Mouse (Mus musculus) urinary bladder, postnatal 4 days (tissue): Measurements from ENCODE around the gene 2010003K11Rik.

Experiments used
- DNase-seq, 2 experiments: peaks; one replicate each; pipeline ENCODE4 v3.0.0; 2021 to 2022; ENCODE audit warnings: low spot score in 2 of 2

2010003K11Rik gene

DNA sequence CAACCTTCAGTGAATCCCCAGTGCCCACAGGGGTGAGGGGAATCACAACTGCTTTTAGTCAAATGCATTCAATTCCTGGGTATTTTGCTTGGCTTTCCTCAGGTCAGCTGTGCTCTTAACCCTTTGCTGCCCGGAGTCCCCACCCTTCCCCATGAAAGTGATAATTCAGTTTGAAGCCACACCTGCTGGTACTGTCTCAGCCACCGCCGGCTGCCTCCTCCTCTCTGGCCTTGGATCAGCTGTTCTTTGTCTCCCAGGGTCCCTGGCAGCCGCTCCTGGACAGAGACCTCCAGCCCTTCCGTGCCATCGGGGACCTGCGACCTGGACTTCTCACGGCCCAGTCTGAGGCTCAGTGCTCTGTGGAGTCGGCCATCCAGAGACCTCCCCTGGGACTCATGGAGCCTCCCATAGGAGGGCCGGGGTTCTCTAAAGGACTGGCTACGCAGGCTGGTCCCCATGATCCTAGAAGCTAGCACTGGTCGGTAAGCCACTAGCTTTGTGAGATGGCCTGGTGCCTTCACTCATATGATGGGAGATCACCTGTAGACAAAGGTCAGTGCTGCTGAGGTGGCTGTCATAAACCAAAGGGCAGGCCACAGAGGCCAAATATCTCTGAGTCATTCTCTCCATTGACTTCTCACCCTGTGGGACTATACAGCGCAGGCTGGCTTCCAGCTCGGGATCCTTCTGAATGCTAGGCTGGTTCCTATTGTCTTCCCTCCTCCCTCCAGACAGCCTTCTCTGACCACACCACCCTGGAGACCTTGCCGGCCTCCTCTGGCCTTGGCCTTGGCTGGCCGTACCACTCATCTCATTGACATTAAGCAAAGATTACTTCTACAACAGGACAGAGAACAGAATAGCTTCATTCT lies at the start of gene 2010003K11Rik:
2010003K11Rik (minus strand) TSS at position 522 of the 872 bp plus-strand sequence.
- DNase-seq: no peak

DNA sequence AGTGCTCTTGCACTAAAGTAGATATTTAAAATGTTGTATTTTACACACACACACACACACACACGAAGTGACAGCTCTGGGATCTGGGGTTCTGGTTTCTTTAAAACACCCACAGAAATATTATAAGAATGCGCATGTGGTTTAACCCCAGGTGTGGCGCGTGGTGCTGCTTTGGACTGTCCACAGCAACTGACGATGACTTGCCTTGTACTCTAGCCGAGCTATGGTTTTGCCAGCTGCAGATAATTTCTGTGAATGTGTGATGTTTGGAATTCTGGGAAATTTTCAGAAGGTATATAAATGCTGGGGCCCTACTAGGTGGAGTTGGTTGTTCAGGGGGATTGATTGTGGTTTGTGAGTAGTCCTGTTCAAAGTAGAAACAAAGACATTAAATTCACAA lies 49.4 kb upstream of the 2010003K11Rik start:
- DNase-seq: no peak

GRCm38 (mm10) chr19:4545841-4546240 lies 47.5 kb upstream of the 2010003K11Rik start:
- DNase-seq: no peak

- DNase-seq: no peak
Observed at GRCm38 (mm10) chr19:4545091-4545490, 46.7 kb upstream of the 2010003K11Rik start.

DNA sequence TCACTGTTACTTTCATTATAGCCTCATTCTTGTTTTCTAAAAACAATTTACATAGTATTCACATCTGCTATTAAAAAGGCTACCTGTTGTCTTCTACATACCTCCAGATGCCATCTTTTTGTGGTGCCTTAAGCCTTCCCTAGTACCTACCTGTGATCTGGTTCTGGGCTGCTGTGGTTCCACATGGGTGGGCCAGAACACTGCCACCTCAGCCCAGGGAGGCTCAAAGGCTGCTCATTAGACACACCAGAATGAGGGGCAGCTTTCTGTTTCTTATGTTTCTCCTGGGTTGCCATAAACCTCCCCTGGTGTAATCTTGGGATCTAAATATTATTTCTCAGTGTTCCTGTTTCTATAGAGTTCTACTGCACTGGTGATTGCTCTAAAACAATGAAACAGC lies 43.7 kb upstream of the 2010003K11Rik start:
- no peak for DNase-seq

GRCm38 (mm10) chr19:4540992-4541391 lies 42.6 kb upstream of the 2010003K11Rik start:
- DNase-seq: no peak

DNA sequence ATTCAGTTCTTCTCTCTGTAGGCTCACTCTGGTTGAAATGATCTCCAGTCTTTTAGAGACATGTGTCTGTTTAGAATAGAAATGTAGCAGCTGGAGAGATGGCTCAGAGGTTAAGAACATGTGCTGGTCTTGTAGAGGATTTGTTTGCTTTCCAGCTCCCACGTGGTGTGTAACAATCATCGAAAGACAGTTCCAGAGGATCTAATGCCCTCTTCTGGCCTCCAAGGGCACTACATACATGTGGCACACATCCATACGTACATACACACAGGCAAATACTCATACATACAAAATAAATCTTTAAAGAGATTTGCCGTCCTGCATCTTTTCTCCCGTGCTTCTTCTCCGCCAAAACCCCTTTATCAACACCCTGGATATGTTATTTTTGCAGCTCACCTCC lies 41.9 kb upstream of the 2010003K11Rik start:
- DNase-seq: no peak

- no peak for DNase-seq
Observed at GRCm38 (mm10) chr19:4536606-4537005, 38.2 kb upstream of the 2010003K11Rik start.

DNA sequence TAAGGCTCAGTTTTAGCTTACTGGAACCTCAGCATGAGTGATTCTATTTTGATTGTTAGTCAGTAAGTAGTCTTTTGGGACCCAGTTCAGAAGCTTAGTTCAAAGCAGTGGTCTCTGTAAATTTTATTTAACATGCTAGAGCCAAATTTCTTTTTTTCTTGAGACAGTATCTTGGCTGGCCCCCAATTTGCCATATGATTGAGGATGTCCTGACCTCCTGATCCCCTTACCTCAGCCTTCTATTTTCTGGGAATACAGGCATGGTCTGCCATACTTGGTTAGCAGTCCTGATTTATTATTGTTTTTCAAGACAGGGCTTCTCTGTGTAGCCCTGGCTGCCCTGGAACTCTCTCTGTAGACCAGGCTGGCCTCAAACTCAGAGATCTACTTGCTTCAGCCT lies 37.5 kb upstream of the 2010003K11Rik start:
- DNase-seq: no peak

GRCm38 (mm10) chr19:4534646-4535045 lies 36.3 kb upstream of the 2010003K11Rik start:
- DNase-seq: no peak

DNA sequence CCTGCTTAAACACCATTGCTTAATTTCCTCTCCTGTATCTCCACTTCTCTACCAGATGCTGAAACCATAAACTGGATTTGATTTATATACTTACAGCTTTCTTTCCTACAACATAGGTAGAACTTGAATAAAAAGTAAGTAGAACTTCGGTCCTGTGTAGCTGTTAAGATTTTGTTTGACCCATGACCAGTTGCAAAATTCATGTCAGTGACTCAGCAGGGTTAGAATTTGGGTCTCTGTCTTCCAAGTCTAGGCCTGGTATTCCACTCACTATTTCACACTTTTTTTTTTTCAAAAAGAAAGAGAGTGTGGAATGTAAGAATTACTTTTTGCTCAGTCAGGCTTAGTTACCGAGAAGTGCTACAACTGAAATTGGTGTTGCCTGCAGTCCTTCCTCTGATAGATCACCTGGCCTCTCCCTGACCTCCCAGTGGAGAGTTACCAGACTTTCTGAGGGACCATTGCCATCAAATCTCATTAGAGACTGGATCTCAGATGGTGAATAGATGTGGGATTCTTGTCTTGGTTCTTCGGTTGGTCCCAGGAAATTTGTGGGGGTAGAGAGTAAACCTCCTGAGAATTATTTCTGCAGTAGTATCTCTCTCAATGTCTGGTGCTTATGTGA lies 23.2 kb upstream of the 2010003K11Rik start:
- DNase-seq: no peak

- no peak for DNase-seq
Observed at GRCm38 (mm10) chr19:4517483-4517882, 19.1 kb upstream of the 2010003K11Rik start.

- no peak for DNase-seq
Observed at GRCm38 (mm10) chr19:4516288-4516687, 17.9 kb upstream of the 2010003K11Rik start.

DNA sequence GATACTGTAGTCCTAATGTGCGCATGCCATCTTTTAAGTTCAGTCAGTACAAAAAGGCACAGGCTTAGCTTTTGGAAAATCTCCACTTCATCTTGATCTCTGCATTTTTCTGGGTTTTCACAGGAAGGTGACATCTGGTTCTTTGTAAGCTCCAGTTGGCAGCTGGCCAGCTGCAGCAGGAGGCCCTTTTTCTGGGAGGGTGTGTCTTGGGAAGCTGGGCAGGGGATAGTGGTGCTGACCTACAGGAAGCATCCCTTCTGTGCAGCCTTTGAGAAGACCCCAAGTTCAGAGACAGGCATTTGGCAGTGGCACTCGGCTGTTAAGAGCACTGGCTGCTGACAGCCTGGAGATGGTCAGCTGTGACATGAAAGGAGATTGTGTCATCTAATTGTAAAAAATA lies 17.4 kb upstream of the 2010003K11Rik start:
- no peak for DNase-seq

- no peak for DNase-seq
Observed at GRCm38 (mm10) chr19:4513236-4513858, 15.0 kb upstream of the 2010003K11Rik start.

DNA sequence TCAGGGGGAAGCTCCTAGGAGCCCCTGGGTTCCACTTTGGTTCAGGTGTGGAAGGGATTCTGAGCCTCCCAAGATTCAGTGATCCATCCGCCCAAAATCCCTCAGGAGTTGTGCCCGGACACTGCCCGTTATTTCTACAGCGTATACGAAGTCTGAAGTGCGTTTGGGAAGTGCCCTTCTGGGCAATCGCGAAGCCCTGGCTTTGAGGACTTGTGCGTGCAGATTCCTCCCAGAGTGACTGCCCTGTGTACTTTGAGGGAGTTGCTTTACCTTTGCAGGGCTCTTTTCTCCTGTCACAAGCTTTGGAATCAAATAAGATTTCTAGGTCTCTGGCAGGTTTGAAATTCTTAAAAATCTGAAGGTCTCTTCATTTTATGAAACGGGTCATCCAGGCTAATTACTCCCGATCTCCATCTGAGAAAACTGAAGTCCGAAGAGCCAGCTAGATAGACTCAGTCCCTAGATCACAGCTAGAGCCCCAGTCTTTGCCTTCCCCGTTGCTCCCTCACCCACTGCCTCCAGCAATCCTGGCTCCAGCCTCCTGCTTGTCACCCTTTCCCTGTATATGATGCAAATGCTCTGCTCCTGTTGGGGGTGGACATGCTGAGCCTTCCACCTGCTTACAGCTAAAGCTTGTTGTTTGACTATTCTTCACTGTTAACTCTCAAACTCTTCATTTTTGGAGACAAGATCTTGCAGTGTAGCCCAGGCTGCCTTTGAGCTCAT lies 12.9 kb upstream of the 2010003K11Rik start:
- DNase-seq: no peak

DNA sequence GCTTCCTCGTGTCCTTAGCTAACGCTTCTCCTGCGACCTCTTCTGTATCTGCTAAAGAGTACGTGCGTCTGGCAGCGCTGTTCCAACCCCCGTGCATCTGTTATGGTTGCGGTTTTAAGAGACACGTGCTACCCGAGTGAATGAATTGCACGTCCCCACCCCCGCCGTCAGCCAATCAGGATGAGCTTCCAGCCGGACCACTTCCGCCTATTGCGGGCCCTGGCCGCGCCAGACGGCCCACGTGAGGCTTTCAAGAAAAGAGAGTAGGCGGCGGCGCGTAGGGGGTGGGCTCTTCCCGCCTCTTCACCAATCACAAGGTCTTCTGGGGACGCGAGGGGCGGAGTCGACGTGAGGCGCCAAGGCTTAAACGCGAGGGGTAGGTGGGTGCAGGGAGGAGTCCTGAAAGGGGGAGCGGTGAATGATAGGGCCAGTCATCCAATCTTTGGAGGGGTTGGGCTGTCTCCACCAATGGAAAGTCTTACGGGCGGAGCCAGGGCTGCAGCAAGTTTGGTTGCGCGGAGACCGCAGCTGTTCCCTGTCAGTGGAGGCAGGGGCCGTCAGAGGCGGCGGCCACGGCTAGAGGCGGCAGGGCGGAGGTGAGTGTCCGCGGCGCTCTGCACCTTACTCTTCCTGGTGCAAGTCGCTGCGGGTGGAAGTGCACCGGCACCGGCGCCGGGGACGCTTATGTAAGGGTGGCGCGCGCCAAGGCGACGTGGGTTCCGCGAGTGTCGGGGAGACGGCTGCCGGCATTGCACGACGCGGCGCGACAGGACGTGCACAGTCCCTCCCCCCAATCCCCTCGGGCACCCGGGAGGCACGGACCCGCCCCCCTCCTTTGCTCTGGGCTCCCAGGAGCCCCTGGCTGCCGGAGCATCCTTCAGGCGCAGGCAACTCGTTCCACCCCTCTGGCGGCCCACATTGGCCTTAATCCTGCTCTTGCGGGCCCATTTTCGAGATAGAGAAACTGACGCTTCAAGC lies 11.9 kb upstream of the 2010003K11Rik start, which contains the start of gene Pcx:
Pcx (plus strand) TSS at position 487 of the 978 bp plus-strand sequence.
- peak; percentile 98 to 99 for DNase-seq

DNA sequence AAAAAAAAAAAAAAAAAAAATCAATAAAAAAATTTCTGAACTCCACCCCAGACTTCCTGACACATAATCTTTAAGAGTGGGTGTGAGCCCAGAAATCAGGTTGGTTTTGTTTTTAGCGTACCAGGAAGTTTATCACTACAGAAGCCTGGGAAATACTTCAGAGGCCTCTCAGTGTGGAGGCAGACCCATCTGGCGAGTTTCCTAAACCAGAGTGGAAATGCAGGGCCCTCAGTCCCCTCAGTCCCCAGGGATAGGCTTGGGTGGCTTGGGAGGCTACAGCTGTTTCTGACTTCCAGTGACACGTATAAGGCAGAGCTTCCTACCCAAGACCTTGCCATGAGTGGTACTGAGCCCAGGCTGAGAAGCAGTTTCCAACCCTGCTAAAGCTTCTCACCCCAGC lies 9.4 kb upstream of the 2010003K11Rik start:
- no peak for DNase-seq

DNA sequence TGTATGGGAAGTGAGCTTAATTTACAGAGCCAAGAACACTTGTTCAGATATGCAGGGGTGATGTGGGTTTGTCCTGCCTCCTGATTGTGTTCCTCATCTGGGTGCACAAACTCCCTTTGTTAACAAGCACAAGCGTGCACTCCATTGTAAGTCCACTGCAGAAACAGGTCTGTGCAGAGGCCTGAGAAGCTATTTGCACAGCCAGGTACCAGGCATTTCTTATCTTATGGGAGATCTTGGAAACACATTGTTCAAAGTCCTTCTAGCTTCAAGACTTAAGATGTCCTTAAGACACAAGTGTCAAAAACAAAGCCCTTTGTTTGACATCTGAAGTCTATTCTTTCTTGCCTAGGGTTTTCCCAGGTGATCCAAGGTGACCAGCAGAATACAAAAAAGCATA lies 6.4 kb upstream of the 2010003K11Rik start:
- DNase-seq: no peak

DNA sequence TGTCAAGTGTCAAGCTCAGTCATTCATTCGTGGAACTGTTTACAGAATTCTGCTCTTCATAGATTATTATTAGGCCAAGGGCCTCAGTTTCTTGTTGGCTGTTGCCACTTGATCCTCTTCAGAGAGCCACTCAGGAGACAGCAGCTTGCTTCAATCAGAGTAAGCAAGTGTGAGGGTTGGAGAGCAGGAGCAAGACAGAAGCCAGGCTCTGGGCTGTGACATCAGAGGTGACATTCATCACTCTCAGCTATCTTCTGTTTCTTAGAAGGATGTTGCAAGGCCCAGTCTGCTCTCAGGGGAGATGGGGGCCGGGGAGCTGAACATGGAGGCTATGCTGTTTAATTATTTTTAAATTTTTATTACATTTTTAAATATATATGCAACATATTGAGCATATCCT lies 4.3 kb upstream of the 2010003K11Rik start:
- DNase-seq: no peak
